Mouse (Mus musculus): ENCODE results near the gene Mrpl41.

The Mrpl41 gene

DNA sequence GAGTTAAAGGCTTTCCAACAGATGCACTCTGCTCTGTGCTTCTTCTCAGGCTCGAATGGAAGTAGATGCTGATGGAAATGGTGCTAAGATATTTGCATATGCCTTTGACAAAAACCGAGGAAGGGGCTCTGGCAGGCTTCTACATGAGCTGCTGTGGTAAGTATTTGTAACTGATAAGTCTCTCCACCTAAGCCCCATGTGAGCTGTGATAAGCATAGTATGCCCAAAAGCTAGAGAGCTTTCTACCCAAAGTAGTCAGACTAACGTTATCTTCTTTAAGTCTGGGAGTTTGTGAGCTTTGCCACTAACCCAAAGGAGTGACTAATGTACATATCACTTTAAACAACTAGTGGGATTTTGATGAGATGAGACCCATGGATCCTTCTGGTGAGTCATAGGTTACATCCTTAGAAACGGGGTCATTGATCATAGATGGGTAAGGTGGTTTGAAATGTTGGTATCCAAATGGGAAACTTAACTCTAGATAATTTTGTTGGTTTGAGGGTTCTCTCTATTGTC lies 22.3 kb downstream of the Mrpl41 start:
- ChIA-PET POLR2A (interaction anchor here in 3 of 4 experiments (0.8 to 7.6 kb wide), 12 partner anchors 8 to 57 kb away, joined by 3 to 163 read pairs (median 6); partner anchors contain the start of genes Arrdc1 (in 2 of the 3), Mrpl41 (in 2 of the 3), Pnpla7 (in 2 of the 3) and Dph7 (in 1 of the 3)), CTCF (interaction anchor here in 1 of 4 experiments (1.0 kb wide), 1 partner anchor 10 kb away, joined by 3 read pairs; the partner anchor contains the start of gene Dph7)

DNA sequence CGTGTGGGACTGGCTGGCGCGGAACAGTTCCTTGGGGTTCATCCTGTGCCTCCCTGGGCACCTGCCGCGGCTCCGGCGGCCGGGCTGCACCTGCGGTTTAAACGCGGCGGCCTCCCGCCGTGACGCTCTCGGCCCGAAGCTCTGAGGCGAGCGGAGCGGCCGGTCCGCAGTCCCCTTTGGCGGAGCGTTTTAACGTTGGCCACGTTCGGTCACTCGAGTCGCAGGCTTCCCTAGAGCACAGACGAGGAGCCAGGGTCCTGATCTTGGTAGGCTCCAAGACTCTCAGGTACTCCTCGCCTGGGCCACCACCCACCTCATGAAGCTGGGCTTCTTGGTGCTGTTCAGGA lies 24.7 kb downstream of the Mrpl41 start:
- CTCF ChIA-PET, result interaction anchor here in 3 of 4 experiments (0.7 to 1.5 kb wide), 4 partner anchors 9 to 25 kb away, joined by 3 to 9 read pairs (median 4); partner anchors contain the start of genes Arrdc1 (in 1 of the 3) and Mrpl41 (in 1 of the 3)
- POLR2A ChIA-PET, result interaction anchor here (0.6 to 7.6 kb wide), 31 partner anchors 8 to 959 kb away, joined by 3 to 163 read pairs (median 4); partner anchors contain the start of genes Arrdc1 (in 4 of the 4), Dph7 (in 2 of the 4), Mrpl41 (in 2 of the 4) and Nelfb (in 2 of the 4)

DNA sequence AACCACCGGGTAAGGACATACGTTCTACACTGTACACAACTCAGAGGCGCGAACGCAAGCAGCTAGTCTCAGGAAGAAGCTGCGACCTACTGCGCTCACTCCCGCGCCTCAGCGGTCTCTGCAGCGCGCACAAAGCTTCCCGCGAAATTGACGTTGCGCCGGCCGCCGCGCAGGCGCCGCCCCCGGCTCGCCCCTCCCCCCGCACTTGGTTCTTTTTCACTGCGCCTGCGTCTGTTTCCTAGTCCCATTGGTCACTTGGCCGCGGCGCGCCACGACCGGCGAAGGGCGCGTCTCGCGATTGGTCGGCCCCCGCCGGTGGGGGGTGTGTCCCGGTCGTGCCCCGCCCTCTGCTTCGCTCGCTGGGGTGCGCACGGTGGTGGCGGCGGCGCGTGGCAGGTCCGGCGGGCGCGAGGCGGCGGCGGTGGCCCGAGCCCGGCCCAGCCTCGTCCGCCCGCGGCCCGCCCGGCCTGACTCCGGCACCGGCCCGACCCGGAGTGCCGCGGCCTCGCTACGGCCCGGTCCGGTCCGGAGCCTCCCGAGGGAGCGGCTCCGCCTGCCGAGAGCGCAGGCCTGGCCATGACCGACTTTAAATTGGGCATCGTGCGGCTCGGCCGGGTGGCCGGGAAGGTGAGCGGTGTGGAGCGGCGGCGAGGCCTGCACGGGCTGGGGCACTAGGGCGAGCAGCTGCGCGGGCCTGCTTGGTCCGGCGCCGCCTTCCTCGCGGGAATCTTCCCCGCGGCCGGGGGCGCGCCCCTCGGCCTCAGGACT lies 25.3 kb downstream of the Mrpl41 start, which contains the start of gene Zmynd19:
Zmynd19 (plus strand) TSS at position 372 of the 768 bp plus-strand sequence.
- CTCF ChIA-PET, result interaction anchor here in 2 of 4 experiments (0.8 to 3.0 kb wide), 6 partner anchors 9 to 15 kb away, joined by 3 to 13 read pairs (median 6); partner anchors contain the start of gene Arrdc1 (in 2 of the 2)

DNA sequence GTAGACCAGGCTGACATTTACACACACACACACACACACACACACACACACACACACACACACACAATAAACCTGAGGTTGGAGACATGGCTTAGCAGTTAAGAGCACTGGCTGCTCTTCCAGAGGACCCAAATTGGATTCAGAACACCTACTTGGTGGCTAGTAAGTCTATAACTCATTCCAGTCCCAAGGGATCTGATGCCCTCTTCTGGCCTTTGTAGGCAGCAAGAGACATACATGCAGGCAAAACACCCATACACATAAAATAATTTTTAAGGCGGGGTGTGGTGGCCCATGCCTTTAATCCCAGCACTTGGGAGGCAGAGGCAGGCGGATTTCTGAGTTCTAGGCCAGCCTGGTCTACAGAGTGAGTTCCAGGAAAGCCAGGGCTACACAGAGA lies 30.6 kb downstream of the Mrpl41 start:
- ChIA-PET CTCF (interaction anchor here in 1 of 4 experiments (0.7 kb wide), 2 partner anchors 13 to 139 kb away, joined by 4 read pairs; no protein-coding TSS in a partner anchor), POLR2A (interaction anchor here in 2 of 4 experiments (1.0 to 3.1 kb wide), 2 partner anchors 9 kb away, joined by 3 to 14 read pairs; partner anchors contain the start of gene Arrdc1 (in 2 of the 2))

More for the DNA sequence above, 25.3 kb downstream of the Mrpl41 start, which contains the start of gene Zmynd19:
- POLR2A ChIA-PET, result interaction anchor here (0.5 to 7.6 kb wide), 53 partner anchors 8 to 508 kb away, joined by 3 to 163 read pairs (median 4); partner anchors contain the start of genes Arrdc1 (in 4 of the 4), Dph7 (in 3 of the 4), Ehmt1 (in 3 of the 4) and Mrpl41 (in 3 of the 4)

DNA sequence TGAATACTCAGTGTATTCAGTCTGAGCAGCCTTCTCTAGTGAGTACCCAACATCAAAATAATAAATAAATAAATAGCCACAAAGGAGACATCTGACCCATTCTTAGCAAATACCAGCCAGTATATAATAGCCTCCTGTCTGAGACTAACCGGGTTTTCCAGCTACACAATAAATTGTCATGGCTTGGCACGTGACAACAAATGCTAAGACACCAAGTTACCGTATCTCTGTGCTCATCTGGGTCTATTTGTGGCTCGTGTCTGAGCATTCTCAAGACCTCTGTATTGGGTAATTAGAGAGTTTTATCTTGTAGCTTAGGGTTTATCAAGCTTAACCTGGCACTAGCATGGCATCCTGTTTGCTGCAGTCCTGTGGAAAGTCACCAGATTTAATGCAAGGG lies 32.8 kb downstream of the Mrpl41 start:
- CTCF ChIA-PET, result interaction anchor here in 2 of 4 experiments (0.7 to 0.9 kb wide), 2 partner anchors 19 to 635 kb away, joined by 3 read pairs; no protein-coding TSS in a partner anchor

DNA sequence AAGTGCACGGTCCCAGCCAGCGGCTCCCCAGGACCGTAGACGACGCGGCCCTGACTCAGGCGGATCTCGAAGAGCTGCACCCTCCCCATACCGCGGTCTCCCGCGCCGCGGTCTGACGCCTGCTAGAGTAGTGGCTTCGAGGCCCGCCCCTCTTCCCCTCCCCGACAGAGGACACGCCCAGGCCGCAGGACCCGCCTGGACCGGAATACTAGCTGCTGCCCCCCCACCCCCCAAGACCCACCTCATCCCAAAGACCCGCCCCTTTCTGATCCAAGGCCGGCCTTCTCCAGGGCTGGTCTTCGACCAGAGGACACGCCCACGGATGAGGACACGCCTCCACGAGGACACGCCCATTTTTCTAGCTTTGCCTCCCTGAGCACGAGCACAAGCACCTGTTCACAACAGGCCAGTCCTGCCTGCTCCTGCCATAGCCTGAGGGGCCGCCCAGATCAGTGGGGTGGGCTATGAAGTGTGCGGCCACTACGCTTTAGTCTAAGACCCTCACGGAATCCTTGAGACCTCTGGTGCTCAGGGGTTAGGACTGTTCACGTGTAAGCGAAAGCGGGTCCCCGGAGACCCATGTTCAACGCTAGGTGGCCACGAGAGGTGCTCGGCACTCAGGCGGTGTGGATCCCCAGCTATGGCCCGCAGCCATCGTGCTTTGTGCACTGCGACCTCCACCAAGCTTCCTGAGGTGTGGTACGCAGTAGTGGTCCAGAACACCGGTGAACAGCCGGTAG lies 39.7 kb downstream of the Mrpl41 start, which contains the start of gene Arrdc1:
Arrdc1 (minus strand) TSS at position 196 of the 740 bp plus-strand sequence.
- ChIA-PET POLR2A (interaction anchor here (0.6 to 6.5 kb wide), 113 partner anchors 8 to 1343 kb away, joined by 3 to 163 read pairs (median 4); partner anchors contain the start of genes Ehmt1 (in 4 of the 4), Zmynd19 (in 4 of the 4), Mrpl41 (in 3 of the 4) and Pnpla7 (in 3 of the 4)), CTCF (interaction anchor here (0.6 to 1.8 kb wide), 29 partner anchors 10 to 490 kb away, joined by 3 to 13 read pairs (median 3); partner anchors contain the start of genes Ehmt1 (in 2 of the 4), Zmynd19 (in 2 of the 4), Dph7 (in 1 of the 4) and Nrarp (in 1 of the 4))

More for the DNA sequence above, 32.8 kb downstream of the Mrpl41 start:
- POLR2A ChIA-PET, result interaction anchor here in 1 of 4 experiments (0.6 to 1.4 kb wide), 2 partner anchors 9 to 103 kb away, joined by 6 read pairs; no protein-coding TSS in a partner anchor

DNA sequence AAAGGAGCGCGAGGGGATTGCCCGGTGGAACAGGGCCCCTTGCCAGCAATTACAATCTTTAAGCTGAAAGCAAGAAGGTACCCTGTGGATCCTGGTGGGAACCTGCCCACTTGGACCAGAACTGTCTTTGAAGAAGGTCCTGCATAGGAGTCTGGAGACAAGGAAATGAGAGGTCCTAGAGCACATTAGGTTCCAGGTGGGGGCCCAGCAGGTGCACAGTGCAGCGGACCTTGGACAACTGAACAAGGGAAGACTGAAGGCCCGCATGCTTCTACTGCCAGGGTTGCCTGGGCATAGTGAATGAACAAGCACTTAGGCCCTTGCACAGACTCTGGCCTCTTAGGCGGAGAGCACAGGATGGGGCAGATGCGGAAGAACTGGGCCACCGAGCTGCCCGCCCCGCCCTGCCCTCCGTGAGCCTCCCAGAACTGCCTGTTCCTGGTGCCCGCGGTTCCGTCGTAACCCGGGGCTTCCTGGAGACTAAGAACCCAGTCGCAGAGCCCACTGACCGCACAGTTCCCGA lies 40.4 kb downstream of the Mrpl41 start:
- POLR2A ChIA-PET, result interaction anchor here (0.6 to 6.5 kb wide), 89 partner anchors 8 to 929 kb away, joined by 3 to 163 read pairs (median 5); partner anchors contain the start of genes Ehmt1 (in 4 of the 4), Zmynd19 (in 4 of the 4), Mrpl41 (in 3 of the 4) and Pnpla7 (in 3 of the 4)
- CTCF ChIA-PET, result interaction anchor here in 3 of 4 experiments (0.8 to 1.8 kb wide), 22 partner anchors 11 to 491 kb away, joined by 3 to 13 read pairs (median 3); partner anchors contain the start of genes Zmynd19 (in 2 of the 3), Dph7 (in 1 of the 3), Nrarp (in 1 of the 3) and Pnpla7 (in 1 of the 3)

DNA sequence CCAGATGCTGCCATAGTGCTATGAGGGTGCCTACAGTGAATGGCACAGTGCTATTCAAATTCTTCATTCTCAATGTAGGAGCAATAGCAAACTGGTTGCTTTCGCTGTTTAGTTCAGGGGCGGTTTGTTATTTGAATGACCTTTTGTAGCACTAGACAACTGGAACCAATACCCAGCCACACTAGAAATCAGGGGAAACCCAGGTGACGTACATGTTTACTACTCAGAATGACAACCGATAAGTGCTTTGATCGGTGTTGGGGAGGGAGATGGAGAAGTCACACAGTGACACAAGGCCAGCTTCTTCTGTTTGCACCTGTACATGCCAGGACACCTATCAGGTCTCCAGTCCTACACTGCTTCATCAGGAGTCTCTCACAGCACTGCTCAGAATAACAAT lies 45.3 kb downstream of the Mrpl41 start:
- ChIA-PET POLR2A (no interaction called here), CTCF (no interaction called here)

DNA sequence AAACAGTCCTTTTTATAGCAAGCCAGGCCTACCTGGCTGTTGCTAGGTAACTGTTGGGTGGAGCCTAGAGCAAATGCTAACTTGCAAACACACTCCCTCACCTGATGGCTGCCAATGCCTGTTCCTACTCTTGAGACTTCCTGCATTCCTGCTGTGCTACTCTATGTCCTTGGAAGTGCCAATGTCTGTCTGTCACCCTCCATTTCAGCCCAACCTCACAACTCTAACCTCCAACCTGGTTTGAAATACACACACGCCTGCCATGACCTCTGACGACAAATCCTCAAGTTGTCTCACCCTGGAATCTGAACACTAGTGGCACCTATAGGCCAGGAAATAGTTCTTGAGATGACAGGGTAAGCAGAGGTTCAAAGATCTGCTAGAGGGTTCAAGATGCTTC lies 45.8 kb downstream of the Mrpl41 start:
- ChIA-PET POLR2A (interaction anchor here in 1 of 4 experiments (1.3 kb wide), 1 partner anchor 9 kb away, joined by 6 read pairs; the partner anchor contains the start of gene Ehmt1), CTCF (no interaction called here)

DNA sequence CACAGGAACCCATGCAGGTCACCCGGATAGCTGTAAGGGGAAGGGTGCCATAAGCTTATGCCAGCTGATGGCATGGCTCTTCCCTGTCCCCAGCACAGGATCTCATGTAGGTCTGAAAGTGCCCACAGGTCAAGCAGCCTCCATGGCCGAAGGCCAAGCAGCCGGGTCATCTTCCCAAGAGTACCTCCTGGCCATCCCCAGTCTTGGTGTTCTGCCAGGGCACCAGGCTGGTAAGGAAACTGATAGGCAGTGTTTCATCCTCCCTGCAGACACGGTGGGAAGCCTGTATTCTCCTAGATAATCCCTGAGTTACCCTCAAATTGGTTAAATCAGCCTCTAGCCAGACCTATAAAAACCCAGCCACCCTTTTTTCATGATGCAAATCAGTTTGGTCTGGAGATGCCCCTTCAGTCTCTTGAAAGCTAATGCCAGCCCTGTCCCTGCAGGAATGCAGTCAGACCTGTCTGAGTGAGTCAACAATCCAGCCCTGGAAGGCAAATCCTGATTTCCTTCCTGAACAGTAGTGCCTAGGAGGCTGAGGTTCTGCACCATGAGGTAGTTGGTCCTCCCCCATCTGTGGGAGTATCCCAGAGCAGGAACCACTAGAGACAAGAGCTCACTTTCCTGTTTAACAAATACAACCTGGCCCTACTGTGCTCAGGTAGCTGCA lies 47.0 kb downstream of the Mrpl41 start:
- CTCF ChIA-PET, result interaction anchor here in 1 of 4 experiments (0.6 kb wide), 1 partner anchor 55 kb away, joined by 3 read pairs; no protein-coding TSS in a partner anchor
- POLR2A ChIA-PET, result interaction anchor here in 2 of 4 experiments (1.1 to 1.3 kb wide), 2 partner anchors 8 kb away, joined by 4 to 6 read pairs; partner anchors contain the start of gene Ehmt1 (in 2 of the 2)

DNA sequence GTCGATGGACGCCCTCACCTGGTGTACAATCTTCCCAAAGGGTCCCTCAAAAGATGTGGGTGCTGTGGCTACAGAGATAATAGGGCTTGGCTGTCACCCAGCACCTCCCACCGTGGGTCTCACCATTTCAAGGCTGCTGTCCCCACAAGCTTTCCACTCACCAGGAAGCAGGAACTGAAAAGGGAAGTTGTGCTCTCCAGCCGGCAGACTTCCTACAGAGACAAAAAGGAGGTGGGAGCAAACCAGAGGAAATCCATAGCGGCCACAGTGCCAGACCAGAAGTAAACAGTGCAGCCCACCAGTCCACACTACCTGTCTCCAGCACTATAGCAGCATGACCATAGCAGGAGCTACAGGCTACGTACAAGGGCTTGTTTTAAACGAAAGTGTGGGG lies 47.9 kb downstream of the Mrpl41 start:
- ChIA-PET POLR2A (interaction anchor here in 3 of 4 experiments (0.5 to 4.0 kb wide), 3 partner anchors 8 to 39 kb away, joined by 6 to 26 read pairs (median 15); partner anchors contain the start of gene Arrdc1 (in 2 of the 3)), CTCF (no interaction called here)

DNA sequence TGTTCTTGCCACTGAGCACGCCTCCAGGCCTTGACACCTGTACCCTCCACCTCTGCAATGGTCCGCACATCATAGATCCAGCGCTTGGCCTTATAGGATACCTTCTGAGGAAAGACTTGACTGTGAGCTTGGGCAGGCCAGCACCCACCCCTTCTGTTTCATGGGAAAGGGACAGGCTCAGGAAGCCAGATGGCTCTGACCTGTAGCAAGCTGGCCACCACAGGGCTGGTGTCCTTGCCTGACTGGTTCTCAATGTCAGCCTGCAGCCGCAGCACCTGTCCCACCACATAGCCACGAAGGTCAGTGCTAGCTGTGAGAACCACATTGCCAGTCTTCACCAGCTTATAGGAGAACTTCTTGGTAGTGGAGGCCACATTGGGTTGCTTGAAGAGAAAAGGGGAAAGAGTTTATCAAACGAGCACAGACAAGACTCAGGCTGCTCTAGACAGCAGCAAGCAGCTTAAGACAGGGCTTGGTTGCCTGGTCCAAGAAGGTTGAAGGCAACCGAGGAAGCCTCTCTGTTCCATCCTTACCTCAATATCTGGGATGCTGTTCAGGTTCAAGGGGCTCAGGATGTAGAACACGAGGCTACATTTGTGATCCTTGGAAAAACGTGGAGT lies 48.4 kb downstream of the Mrpl41 start:
- ChIA-PET CTCF (no interaction called here), POLR2A (interaction anchor here in 3 of 4 experiments (0.5 to 4.0 kb wide), 3 partner anchors 8 to 39 kb away, joined by 6 to 26 read pairs (median 15); partner anchors contain the start of gene Arrdc1 (in 2 of the 3))

DNA sequence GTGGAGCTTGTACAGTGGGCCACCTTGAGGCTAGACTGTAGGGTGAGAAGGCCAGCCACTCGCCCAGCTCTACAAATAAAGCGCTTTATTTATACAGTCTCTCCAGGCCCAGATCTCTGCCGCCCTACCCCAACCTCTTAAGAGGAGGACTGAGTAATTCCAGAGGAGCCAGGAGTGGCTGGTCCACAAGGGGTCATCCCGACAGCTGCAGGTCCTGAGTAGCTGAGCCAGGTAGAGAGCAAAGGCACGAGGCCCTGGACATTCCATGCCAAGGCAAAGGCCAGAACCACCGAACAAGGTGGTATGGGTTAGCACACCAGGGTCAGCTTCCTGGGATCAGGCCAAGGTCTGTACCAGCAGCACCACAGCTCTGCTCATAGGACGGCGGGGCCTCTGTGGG lies 49.6 kb downstream of the Mrpl41 start:
- CTCF ChIA-PET, result no interaction called here
- POLR2A ChIA-PET, result interaction anchor here in 2 of 4 experiments (2.6 to 4.0 kb wide), 3 partner anchors 9 to 24 kb away, joined by 12 to 26 read pairs (median 20); partner anchors contain the start of genes Arrdc1 (in 2 of the 2) and Zmynd19 (in 1 of the 2)

Data from embryonic stem cell, embryonic (primary cell).